Mouse (Mus musculus) embryo, embryonic 9.5 days (tissue): ENCODE measurements at regions not wholly inside any gene's neighbourhood (a gene's known extent, or its start where the extent isn't known, plus 50 kb on each side); places are given as distances from the start of the nearest gene placed in this dataset.
A peak's percentile ranks its signal among the peaks of the same experiment; 100 is the strongest.

ENCODE experiments used
- DNase-seq: peaks from one replicate; pipeline ENCODE4 v3.0.0-alpha.2; 2017; ENCODE audit errors: extremely low spot score

DNA sequence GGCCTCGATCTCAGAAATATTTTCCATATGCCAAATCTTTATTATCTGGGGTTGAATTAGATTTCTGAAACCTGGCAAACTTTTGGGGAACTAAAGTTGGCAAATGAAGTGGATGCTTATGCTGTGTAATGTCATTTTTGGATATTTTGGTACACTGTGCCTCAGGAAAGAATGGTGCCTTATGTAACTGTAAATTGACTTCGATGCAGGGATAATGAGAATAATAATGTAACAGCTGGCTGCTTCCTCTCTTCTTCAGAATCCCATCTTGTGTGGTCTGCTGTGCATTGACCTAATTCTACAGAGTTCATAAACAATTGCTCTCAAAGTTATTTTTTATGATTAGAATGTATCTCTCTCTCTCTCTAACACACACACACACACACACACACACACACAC lies 545.6 kb downstream of the Tfap2b start:
- no peak for DNase-seq

DNA sequence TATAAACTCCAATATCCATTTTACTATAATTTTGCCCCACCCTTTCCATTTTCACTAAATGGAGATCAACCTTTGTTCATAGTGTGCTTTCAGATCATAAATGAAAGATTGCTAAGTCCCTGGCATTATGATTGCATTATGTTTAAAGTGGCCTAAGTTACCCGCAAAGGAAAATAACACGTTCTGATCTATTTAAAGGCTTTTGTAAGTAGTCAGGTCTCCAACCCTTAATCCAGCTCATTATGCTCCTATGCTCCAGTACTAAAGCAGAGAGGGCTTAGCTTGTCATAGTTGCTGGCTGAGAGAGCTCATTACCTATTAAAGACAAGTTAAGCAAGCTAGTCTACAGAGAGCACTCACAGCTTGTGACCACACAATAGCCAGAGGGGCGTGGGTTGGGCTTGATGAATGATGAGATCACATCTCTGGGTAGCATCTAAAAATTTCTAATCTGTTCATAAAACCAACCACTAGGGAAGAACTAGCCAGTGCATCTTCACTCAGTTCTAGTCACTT lies 549.3 kb downstream of the Tfap2b start:
- DNase-seq, result no peak

DNA sequence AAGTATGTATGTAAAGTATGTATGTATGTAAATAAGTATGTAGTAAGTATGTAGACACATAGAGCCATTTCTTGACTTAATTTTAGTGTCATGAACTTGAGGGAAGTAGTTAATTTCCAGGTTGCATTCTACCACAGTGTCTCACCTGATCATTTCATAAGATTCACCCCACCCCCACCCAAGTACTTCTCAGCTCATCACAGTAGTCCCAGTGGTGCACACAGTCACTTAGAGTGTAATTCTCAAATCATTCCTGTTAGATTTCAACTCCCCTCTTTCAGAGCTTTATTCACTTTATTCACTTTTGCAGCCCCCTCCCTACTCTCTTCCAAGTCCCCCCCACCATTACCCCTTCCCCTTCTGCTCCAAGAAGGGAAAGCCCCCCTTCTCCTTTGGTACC lies 558.2 kb downstream of the Tfap2b start:
- DNase-seq, result no peak

- no peak for DNase-seq
Measured at GRCm38 (mm10) chr1:19772266-19772665, 563.6 kb downstream of the Tfap2b start.

DNA sequence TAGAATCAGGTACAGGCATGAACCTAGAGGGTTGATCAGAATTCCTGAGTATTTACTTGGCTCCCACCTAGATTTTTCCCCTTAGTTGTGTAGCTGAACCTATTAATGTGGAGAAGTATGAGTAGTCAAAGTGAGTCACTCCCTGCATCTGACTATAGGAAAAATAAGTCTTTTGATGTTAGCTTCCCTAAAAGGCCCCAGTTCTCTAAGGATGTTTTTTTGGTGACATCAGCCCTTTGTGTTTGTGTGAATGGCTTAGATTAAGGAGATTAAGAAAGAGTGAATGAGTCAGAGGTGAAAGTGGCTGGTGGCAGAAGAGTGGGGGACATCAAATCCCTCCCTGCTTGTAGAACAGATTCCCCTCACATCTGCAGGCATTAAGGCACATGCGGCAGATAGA lies 565.8 kb downstream of the Tfap2b start:
- DNase-seq, result no peak

DNA sequence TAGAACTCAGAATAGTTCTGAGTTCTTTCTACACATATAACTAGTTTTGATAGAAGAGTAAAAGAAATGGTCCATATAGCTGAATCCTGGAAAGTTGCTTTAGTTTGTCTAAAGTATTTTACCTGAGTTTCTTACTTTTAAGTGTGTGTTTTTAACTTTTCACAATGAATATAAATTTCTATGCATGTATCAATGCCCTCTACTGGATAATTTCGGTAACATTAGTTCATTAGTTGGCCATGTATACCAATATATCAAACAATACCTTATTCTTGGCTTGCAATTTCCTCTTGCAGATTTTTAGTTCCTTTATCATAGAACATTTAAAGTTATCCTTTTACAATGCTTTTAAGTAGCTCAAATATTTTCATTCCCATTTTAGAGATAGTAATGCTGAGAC lies 568.8 kb downstream of the Tfap2b start:
- no peak for DNase-seq

DNA sequence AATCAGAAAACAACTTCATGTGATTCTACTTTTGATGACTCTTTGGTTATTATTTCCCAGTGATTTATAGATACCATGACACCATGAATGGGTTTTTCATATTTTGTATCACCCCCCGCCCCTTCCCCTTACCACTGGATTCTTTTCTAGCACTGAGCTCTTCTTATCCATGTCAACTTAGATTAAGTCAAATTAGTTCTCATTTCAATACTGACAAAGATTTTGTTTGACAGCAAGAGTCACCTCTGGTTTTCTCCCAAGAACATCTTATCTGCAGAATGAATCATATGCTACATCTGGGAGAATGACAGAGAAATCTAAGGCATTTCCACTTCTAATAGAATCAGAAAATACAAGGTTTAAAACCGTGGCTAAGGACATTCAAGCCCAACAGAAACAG lies 578.3 kb downstream of the Tfap2b start:
- DNase-seq, result no peak

DNA sequence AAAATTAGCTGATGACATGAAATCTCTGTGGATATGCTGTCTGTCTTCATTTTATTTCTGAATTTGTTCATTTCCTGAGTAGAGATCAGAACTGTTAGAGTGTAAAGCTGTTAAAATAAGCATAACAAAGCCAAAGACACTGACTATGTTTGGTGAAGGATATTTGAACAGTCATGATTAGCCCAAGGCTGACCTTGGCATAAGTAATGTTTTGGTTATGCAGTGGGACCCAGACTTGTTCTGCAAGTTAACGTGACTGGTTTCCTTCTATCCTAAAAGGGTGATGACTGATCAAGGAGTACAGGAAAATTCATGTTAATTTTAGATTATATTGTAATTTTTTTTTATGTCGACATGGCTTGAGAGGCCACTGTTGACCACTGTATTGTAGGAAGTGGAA lies 585.4 kb downstream of the Tfap2b start:
- DNase-seq, result no peak

DNA sequence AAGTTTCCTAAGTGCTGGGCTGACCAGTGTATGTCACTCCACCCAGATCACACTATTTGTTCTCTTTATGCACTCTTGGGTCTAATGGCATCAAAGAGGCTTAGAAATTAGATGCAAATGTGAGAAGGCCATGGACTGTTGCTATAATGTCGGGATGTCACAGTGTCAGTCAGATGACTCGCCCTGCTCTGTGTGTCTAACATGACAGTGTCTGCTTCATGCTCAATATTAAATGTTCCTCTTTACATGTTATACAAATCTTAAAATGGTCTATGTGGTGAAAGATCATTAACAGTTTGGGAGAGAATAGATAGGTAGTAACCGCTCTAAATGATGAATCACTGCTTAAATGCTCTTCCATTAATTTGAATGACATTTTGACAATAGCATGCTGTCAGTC lies 617.2 kb downstream of the Tfap2b start:
- no peak for DNase-seq

DNA sequence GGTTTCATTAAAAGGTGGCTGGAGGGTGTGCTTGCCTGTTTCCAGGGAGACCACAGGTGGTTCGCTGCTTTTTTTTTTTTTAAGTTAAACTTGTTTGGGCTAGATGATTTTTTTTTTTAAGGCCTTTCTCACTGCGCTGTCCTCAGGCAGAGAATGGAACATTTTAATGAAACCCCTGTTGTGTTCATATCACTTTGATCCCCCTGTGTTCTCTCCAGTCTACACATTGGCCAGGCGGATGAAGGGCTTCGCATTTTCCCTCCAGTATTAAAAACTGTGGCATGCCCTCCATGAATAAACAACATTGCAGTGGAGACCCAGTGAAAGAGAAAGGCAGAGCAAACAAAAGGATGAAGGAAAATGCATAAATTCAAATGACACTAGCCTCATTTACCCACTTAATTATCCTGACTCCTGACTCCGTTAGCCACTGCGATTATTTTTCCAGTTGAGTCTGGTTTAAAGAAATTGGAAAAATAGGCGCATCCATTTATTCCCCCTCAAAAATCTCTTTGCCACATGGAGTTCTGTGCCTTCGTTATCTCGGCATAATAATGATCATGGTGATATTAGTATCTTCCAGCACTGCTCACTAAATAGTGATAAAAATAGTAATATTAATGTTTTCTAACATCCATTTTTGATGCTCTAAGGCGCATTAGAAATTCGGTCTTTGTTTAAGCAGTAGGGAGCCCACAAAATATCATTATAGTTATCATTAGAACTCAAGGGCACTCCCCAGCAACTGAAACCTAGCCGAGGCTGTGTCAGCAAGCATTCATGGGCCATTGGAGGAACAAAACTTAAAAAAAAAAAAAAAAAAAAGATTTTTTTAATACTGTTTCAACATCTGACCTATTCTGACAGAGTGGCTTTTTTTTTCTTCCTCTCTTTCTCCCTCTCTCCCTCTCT lies 618.0 kb downstream of the Tfap2b start:
- DNase-seq, result no peak

DNA sequence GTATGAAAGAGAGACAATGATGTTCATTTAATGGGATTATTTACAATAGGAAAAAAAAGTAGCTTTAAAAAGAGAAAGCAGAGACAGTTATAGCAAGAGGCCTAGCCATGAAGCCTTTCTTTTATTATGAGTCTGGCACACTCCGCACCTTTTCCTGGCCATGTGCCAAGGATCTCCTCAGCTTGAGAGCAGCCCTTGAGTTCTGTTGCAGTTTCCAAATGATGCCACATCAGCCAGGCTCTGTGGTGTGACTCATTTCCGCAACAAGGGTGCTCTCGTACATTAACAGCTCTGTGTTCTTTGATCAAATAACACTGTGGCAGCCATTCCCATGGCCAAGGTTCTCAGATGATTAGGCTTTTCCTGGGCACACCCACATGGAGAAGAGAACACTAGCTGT lies 641.2 kb downstream of the Tfap2b start:
- no peak for DNase-seq

- no peak for DNase-seq
Measured at GRCm38 (mm10) chr1:19857250-19857649, 648.5 kb downstream of the Tfap2b start.

DNA sequence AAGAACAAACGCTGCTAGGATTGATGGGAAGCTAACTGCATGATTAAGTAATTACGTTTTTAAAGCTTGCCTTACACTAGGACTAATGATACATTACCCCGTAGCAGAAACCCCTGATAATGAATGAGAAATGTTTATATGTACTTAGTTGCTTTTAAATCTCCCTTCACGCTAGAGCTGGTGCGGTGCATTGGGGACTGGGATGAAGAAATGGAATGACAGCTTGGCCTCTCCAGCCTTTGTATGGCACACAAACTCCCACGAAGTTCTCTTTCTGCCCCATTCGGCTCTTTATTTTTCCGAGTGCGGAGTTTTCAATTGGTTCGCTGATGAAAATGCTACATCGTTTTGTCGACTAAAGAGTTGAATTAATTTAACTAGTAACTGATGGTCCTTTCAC lies 659.8 kb downstream of the Tfap2b start:
- no peak for DNase-seq

DNA sequence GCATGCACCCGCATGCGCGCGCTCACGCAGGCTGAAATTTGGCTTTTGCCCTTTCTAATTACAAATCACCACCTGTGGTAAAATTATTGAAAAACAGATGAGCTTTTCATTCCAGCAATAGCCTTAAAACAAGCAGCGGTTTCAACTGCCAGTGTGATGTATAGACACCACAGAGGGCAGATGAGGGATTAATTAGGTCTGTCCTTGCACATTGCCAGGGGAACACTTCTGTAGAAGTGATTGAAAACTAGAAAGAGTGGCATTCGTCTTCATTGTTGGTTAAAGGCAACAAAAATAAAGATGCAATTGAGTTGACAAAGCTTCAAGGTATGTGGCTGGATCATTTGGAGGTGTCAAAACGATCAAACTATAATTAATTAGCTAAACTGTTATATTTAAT lies 672.5 kb downstream of the Tfap2b start:
- peak; percentile 13 for DNase-seq

- DNase-seq, result no peak
Measured at GRCm38 (mm10) chr1:19899426-19899825, 690.7 kb downstream of the Tfap2b start.

- no peak for DNase-seq
Measured at GRCm38 (mm10) chr1:19899889-19900310, 691.2 kb downstream of the Tfap2b start.

- DNase-seq, result no peak
Measured at GRCm38 (mm10) chr1:19900983-19901531, 692.3 kb downstream of the Tfap2b start.

- no peak for DNase-seq
Measured at GRCm38 (mm10) chr1:19912194-19912846, 703.6 kb downstream of the Tfap2b start.

GRCm38 (mm10) chr1:19918762-19919161 lies 699.1 kb downstream of the Pkhd1 start:
- no peak for DNase-seq

- DNase-seq, result no peak
Measured at GRCm38 (mm10) chr1:19927192-19927591, 690.7 kb downstream of the Pkhd1 start.

DNA sequence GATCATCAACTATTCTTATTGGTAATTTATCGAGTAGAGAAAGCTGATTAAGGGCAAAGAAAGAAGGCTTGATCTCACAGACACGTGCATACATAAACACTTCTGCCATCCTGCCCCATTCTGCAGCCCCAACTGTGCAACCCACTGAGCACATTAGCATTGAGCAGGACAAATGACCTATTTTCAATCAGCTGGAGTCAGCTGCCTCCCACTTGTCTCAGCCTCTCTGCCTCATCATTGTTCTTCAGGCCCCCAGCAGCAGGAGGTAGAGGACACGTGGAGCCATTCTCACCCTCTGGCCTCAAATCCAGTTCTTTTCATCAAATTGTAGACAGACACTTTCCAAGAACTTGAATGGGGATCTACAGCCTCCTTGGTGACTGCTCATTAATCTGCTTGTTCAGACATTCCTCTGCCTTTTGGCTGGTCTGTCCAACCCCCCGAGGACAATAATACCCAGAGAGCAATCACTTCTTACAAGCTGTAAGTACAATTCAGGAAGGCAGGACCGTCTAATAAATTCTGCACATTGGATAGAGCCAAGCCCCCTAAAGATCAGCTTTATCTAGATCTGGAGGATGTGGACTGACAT lies 690.0 kb downstream of the Pkhd1 start:
- DNase-seq, result peak; percentile 36

DNA sequence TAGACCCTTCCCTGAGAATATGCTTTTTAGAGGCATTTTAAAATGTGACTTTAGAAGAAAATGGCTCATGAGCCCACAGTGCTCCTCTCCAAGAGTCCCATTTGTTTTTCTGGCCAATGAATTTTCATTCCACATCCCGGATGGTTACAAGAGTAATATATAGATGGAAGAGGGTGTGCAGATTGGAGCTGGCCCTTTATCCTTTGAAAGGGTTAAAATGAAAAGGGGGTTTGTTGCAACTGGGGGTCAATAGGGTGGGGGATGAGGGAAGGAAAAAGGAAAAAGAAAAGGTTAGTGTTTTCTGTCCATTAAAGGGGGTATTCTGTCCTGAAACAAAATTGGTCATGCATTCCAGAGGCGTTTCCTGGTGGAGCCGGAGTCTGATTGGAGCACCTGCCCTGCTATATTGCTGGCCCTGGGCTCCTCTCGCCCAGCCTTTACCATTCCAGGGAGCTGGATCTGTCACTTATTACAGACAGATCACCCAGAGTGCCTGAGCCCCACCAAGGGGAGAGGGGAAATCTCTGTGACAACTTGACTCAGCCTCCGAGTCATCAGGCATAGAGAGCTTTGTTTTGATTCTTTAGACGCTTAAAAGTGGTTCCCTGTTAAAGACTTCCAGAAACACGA lies 666.7 kb downstream of the Pkhd1 start:
- DNase-seq, result peak; percentile 41
